Mouse (Mus musculus) brain, embryonic 14.5 days (tissue): ENCODE data around the gene Srsf4.

ENCODE experiments used
- CTCF ChIP-seq: fragments of 200-500 bp; IDR thresholded peaks from 2 replicates; pipeline ENCODE4 v1.5.1; 2012; ENCODE audit warnings: inconsistent platforms, mild to moderate bottlenecking, moderate library complexity, borderline replicate concordance; ENCODE audit not compliant: insufficient read depth, insufficient read length; ENCODE audit errors: extremely low read depth
- POLR2A ChIP-seq: fragments of 200-500 bp; IDR thresholded peaks from 2 replicates; pipeline ENCODE4 v1.6.1; 2012; ENCODE audit warnings: mild to moderate bottlenecking, inconsistent platforms, borderline replicate concordance; ENCODE audit not compliant: poor library complexity, insufficient read depth, insufficient read length, severe bottlenecking; ENCODE audit errors: extremely low read depth

GRCm38 (mm10) chr4:131832759-131833407 lies 40.5 kb upstream of the Srsf4 start:
- no peak for TF ChIP-seq POLR2A
- TF ChIP-seq CTCF: no peak
